Mouse (Mus musculus): ENCODE measurements at regions not wholly inside any gene's neighbourhood (a gene's known extent, or its start where the extent isn't known, plus 50 kb on each side); places are given as distances from the start of the nearest gene placed in this dataset.

GRCm38 (mm10) chr4:33604636-33605035 is 294.5 kb downstream of the Rngtt start:
- ATAC-seq (replicated peaks; ENCODE audit: low FRiP score, low TSS enrichment, low read depth), result no peak
- 91% methylated on average over 5 of the region's 5 CpGs for WGBS
- Histone ChIP-seq H3K9ac (ENCODE audit: low read length) (no peak overlapping the region), H3K4me3 (ENCODE audit: low read depth, low read length) (no peak overlapping the region), H3K27me3 (replicated peaks; ENCODE audit: control insufficient read depth, insufficient read depth, low read length) (no peaks in the 10 kb centered on the region), H3K4me2 (ENCODE audit: low read length) (no peak overlapping the region), H3K4me1 (replicated peaks; ENCODE audit: control insufficient read depth, insufficient read depth, low read length) (no peaks in the 10 kb centered on the region), H3K9me3 (ENCODE audit: control insufficient read depth, low read length) (peaks cover 3% of the 10 kb centered on the region; the same call in 1 of the 2 replicates), H3K27ac (ENCODE audit: low read depth) (no peak overlapping the region), H3K36me3 (ENCODE audit: control insufficient read depth, insufficient read depth, low read length) (no peaks in the 10 kb centered on the region)
- DNase-seq (ENCODE audit: low spot score), result no peak

GRCm38 (mm10) chr4:33639821-33640575 is 284.4 kb upstream of the Cnr1 start:
- H3K4me2 ChIP-seq (ENCODE audit: low read length), result no peak overlapping the region
- DNase-seq (ENCODE audit: low spot score) (no peak), ATAC-seq (replicated peaks; ENCODE audit: low FRiP score, low TSS enrichment, low read depth) (no peak)
- H3K9me3 ChIP-seq (ENCODE audit: control insufficient read depth, low read length), result no peaks in the 10 kb centered on the region
- H3K36me3 ChIP-seq (ENCODE audit: control insufficient read depth, insufficient read depth, low read length), result no peaks in the 10 kb centered on the region
- no peak overlapping the region for H3K4me3 ChIP-seq (ENCODE audit: low read depth, low read length)
- H3K27ac ChIP-seq (ENCODE audit: low read depth), result no peak overlapping the region
- 82% methylated on average over 5 of the region's 5 CpGs for WGBS
- H3K9ac ChIP-seq (ENCODE audit: low read length), result no peak overlapping the region
- no peaks in the 10 kb centered on the region for H3K27me3 ChIP-seq (replicated peaks; ENCODE audit: control insufficient read depth, insufficient read depth, low read length)
- no peaks in the 10 kb centered on the region for H3K4me1 ChIP-seq (replicated peaks; ENCODE audit: control insufficient read depth, insufficient read depth, low read length)

DNA sequence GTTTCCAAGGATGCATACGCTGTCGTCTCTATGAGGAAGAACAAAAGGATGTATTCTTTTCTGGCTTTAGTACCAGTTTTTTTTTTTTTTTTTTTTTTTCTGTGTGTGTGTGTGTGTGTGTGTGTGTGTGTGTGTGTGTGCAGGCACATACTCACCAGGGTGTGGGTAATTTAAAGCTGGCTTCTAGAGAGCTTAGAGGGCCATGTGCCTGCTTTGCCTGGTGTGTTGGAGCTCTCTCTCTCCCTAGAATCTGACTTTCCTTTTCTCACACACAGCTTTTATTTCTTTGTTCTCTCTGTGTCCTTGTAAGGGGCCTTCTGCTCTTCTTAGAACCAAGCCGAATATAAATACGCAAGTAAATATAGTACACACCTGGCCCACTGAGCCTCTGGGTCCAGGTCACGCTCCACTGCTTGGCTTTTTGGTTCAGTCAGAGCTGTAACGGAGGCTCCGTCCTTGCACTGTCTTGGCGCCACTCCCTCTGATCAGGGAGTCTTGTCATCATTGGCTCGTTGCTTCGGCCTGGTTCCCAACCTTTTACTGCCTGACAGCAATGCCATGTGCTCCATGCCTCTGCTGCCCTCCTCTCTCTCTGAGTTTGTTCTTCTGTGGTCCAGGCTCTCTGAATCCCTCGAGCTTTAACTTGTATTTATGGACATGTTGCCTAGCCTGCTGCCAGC is 283.7 kb upstream of the Cnr1 start:
- no peak overlapping the region for H3K4me3 ChIP-seq (ENCODE audit: low read depth, low read length)
- H3K4me2 ChIP-seq (ENCODE audit: low read length), result no peak overlapping the region
- H3K4me1 ChIP-seq (replicated peaks; ENCODE audit: control insufficient read depth, insufficient read depth, low read length), result no peaks in the 10 kb centered on the region
- no peaks in the 10 kb centered on the region for H3K9me3 ChIP-seq (ENCODE audit: control insufficient read depth, low read length)
- no peak for DNase-seq (ENCODE audit: low spot score)
- H3K27me3 ChIP-seq (replicated peaks; ENCODE audit: control insufficient read depth, insufficient read depth, low read length), result no peaks in the 10 kb centered on the region
- H3K27ac ChIP-seq (ENCODE audit: low read depth), result no peak overlapping the region
- no peak for ATAC-seq (replicated peaks; ENCODE audit: low FRiP score, low TSS enrichment, low read depth)
- WGBS, result 77% methylated on average over 11 of the region's 11 CpGs
- H3K9ac ChIP-seq (ENCODE audit: low read length), result no peak overlapping the region
- no peaks in the 10 kb centered on the region for H3K36me3 ChIP-seq (ENCODE audit: control insufficient read depth, insufficient read depth, low read length)

- Histone ChIP-seq H3K4me3 (ENCODE audit: low read depth, low read length) (no peak overlapping the region), H3K27me3 (replicated peaks; ENCODE audit: control insufficient read depth, insufficient read depth, low read length) (no peaks in the 10 kb centered on the region), H3K9me3 (ENCODE audit: control insufficient read depth, low read length) (no peaks in the 10 kb centered on the region), H3K36me3 (ENCODE audit: control insufficient read depth, insufficient read depth, low read length) (no peaks in the 10 kb centered on the region), H3K27ac (ENCODE audit: low read depth) (no peak overlapping the region), H3K4me2 (ENCODE audit: low read length) (no peak overlapping the region), H3K9ac (ENCODE audit: low read length) (no peak overlapping the region), H3K4me1 (replicated peaks; ENCODE audit: control insufficient read depth, insufficient read depth, low read length) (no peaks in the 10 kb centered on the region)
- 80% methylated on average over 6 of the region's 6 CpGs for WGBS
- DNase-seq (ENCODE audit: low spot score) (no peak), ATAC-seq (replicated peaks; ENCODE audit: low FRiP score, low TSS enrichment, low read depth) (no peak)
Measured at GRCm38 (mm10) chr4:33641883-33642282, 282.5 kb upstream of the Cnr1 start.

DNA sequence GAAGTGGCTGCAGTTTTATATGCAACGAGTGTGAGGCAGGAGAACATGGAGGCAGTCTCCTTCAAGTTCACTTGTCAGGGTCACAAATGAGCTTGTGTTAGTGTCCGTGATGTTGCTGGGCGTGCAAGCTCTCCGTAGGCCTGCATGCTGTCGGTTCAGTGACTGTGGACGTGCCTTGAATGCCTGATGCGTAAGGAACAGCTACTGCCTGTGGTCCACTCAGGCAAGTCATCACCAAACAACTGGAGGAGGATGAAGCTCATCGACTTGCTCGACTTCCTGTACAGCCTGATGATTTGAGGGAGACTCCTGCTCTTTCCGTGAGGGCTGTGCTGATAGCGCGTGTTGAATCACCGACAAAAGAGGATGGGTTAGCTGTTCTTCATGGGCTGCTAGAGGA is 281.9 kb upstream of the Cnr1 start:
- no peak overlapping the region for H3K9ac ChIP-seq (ENCODE audit: low read length)
- no peak overlapping the region for H3K4me2 ChIP-seq (ENCODE audit: low read length)
- DNase-seq (ENCODE audit: low spot score) (no peak), ATAC-seq (replicated peaks; ENCODE audit: low FRiP score, low TSS enrichment, low read depth) (no peak)
- no peak overlapping the region for H3K27ac ChIP-seq (ENCODE audit: low read depth)
- H3K4me3 ChIP-seq (ENCODE audit: low read depth, low read length), result no peak overlapping the region
- no peaks in the 10 kb centered on the region for H3K4me1 ChIP-seq (replicated peaks; ENCODE audit: control insufficient read depth, insufficient read depth, low read length)
- H3K36me3 ChIP-seq (ENCODE audit: control insufficient read depth, insufficient read depth, low read length), result no peaks in the 10 kb centered on the region
- WGBS, result 84% methylated on average over 13 of the region's 13 CpGs
- no peaks in the 10 kb centered on the region for H3K27me3 ChIP-seq (replicated peaks; ENCODE audit: control insufficient read depth, insufficient read depth, low read length)
- no peaks in the 10 kb centered on the region for H3K9me3 ChIP-seq (ENCODE audit: control insufficient read depth, low read length)

GRCm38 (mm10) chr4:33645217-33645616 is 279.2 kb upstream of the Cnr1 start:
- Histone ChIP-seq H3K36me3 (ENCODE audit: control insufficient read depth, insufficient read depth, low read length) (no peaks in the 10 kb centered on the region), H3K27ac (ENCODE audit: low read depth) (no peak overlapping the region), H3K9me3 (ENCODE audit: control insufficient read depth, low read length) (no peaks in the 10 kb centered on the region), H3K4me1 (replicated peaks; ENCODE audit: control insufficient read depth, insufficient read depth, low read length) (no peaks in the 10 kb centered on the region), H3K4me2 (ENCODE audit: low read length) (no peak overlapping the region), H3K27me3 (replicated peaks; ENCODE audit: control insufficient read depth, insufficient read depth, low read length) (no peaks in the 10 kb centered on the region), H3K9ac (ENCODE audit: low read length) (no peak overlapping the region), H3K4me3 (ENCODE audit: low read depth, low read length) (no peak overlapping the region)
- 91% methylated on average over 2 of the region's 2 CpGs for WGBS
- DNase-seq (ENCODE audit: low spot score) (no peak), ATAC-seq (replicated peaks; ENCODE audit: low FRiP score, low TSS enrichment, low read depth) (no peak)

DNA sequence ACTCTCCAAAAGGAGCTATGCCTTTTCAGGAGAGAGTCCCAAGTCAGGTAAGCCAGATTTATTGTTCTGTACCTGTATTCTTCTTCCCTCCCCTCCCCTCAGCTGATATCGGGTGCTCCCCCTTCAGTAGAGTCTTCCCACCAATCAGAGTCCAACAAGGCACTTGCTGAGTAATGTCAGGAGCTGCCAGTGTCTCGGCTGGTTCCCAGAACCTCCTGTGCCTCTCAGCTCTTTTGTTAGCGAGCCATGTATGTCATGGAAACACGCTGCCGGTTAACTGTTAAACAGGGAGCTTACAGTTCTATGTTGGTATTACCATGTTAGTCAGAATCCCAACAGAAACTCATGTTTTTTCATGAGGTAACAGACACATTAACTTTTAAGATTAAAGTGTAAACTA is 273.1 kb upstream of the Cnr1 start:
- no peak overlapping the region for H3K4me3 ChIP-seq (ENCODE audit: low read depth, low read length)
- H3K27ac ChIP-seq (ENCODE audit: low read depth), result no peak overlapping the region
- H3K4me1 ChIP-seq (replicated peaks; ENCODE audit: control insufficient read depth, insufficient read depth, low read length), result no peaks in the 10 kb centered on the region
- no peak overlapping the region for H3K4me2 ChIP-seq (ENCODE audit: low read length)
- DNase-seq (ENCODE audit: low spot score), result no peak
- WGBS, result 81% methylated on average over 5 of the region's 5 CpGs
- H3K27me3 ChIP-seq (replicated peaks; ENCODE audit: control insufficient read depth, insufficient read depth, low read length), result no peaks in the 10 kb centered on the region
- H3K36me3 ChIP-seq (ENCODE audit: control insufficient read depth, insufficient read depth, low read length), result no peaks in the 10 kb centered on the region
- ATAC-seq (replicated peaks; ENCODE audit: low FRiP score, low TSS enrichment, low read depth), result no peak
- H3K9me3 ChIP-seq (ENCODE audit: control insufficient read depth, low read length), result no peaks in the 10 kb centered on the region
- no peak overlapping the region for H3K9ac ChIP-seq (ENCODE audit: low read length)

DNA sequence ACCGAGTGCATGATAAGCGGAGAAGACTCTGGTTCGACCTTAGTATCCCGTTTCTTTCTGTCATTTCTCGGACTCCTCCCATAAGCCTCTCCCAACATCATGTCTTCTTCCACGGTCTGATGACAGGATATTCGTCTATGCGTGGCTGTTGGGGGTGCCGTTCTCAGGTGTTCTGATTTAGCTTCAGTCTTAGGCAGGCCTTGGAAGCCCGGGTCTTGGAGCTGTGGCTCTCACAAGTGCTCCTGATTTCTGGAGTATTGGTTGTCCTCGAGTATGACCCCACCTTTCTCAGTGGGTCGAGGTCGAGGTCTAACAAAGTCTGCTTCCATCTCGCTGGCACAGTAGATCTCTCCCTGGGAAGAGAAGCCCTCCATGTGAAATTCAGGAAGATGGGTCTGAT is 264.6 kb upstream of the Cnr1 start:
- no peak overlapping the region for H3K27ac ChIP-seq (ENCODE audit: low read depth)
- WGBS, result 90% methylated on average over 14 of the region's 14 CpGs
- H3K9me3 ChIP-seq (ENCODE audit: control insufficient read depth, low read length), result no peaks in the 10 kb centered on the region
- no peaks in the 10 kb centered on the region for H3K27me3 ChIP-seq (replicated peaks; ENCODE audit: control insufficient read depth, insufficient read depth, low read length)
- H3K4me3 ChIP-seq (ENCODE audit: low read depth, low read length), result no peak overlapping the region
- no peak for DNase-seq (ENCODE audit: low spot score)
- peaks cover 7% of the 10 kb centered on the region; the same call in 1 of the 2 replicates for H3K4me1 ChIP-seq (replicated peaks; ENCODE audit: control insufficient read depth, insufficient read depth, low read length)
- no peak for ATAC-seq (replicated peaks; ENCODE audit: low FRiP score, low TSS enrichment, low read depth)
- H3K4me2 ChIP-seq (ENCODE audit: low read length), result no peak overlapping the region
- H3K36me3 ChIP-seq (ENCODE audit: control insufficient read depth, insufficient read depth, low read length), result no peaks in the 10 kb centered on the region
- no peak overlapping the region for H3K9ac ChIP-seq (ENCODE audit: low read length)

GRCm38 (mm10) chr4:33660553-33660952 is 263.8 kb upstream of the Cnr1 start:
- WGBS, result 76% methylated on average over 5 of the region's 5 CpGs
- DNase-seq (ENCODE audit: low spot score), result no peak
- no peak overlapping the region for H3K4me3 ChIP-seq (ENCODE audit: low read depth, low read length)

More at GRCm38 (mm10) chr4:33660553-33660952, 263.8 kb upstream of the Cnr1 start:
- no peaks in the 10 kb centered on the region for H3K27me3 ChIP-seq (replicated peaks; ENCODE audit: control insufficient read depth, insufficient read depth, low read length)
- H3K36me3 ChIP-seq (ENCODE audit: control insufficient read depth, insufficient read depth, low read length), result no peaks in the 10 kb centered on the region
- H3K27ac ChIP-seq (ENCODE audit: low read depth), result no peak overlapping the region
- no peak overlapping the region for H3K4me2 ChIP-seq (ENCODE audit: low read length)
- no peak overlapping the region for H3K9ac ChIP-seq (ENCODE audit: low read length)
- H3K9me3 ChIP-seq (ENCODE audit: control insufficient read depth, low read length), result no peaks in the 10 kb centered on the region
- no peak for ATAC-seq (replicated peaks; ENCODE audit: low FRiP score, low TSS enrichment, low read depth)
- H3K4me1 ChIP-seq (replicated peaks; ENCODE audit: control insufficient read depth, insufficient read depth, low read length), result peaks cover 7% of the 10 kb centered on the region; the same call in 1 of the 2 replicates

Data from intestine, embryonic 14.5 days (tissue).